Mouse (Mus musculus) cortical plate, adult 2 months (tissue): Measurements from ENCODE around the gene Ephb6.

Experiments used
- CTCF ChIP-seq: fragments of 200-500 bp; IDR thresholded peaks from 2 replicates; pipeline ENCODE4 v1.5.1; 2011; ENCODE audit warnings: mild to moderate bottlenecking, control low read depth, low read length; ENCODE audit not compliant: insufficient read depth; ENCODE audit errors: extremely low read depth
- POLR2A ChIP-seq: fragments of 200-500 bp; IDR thresholded peaks from 2 replicates; pipeline ENCODE4 v1.6.1; 2011; ENCODE audit warnings: mild to moderate bottlenecking, low read length, control low read depth; ENCODE audit not compliant: insufficient read depth; ENCODE audit errors: extremely low read depth

GRCm38 (mm10) chr6:41628180-41628579 is 22.9 kb downstream of the Ephb6 start:
- TF ChIP-seq POLR2A (no peak), CTCF (no peak)
